Mouse (Mus musculus) pancreas, adult 10 weeks (tissue): Measurements from ENCODE around the gene Dnajb12. TPM values are rescaled to one million over a fixed set of nuclear protein-coding genes. Genes with fewer than 3 reads are reported as not detected.

Experiments used
- polyA plus RNA-seq: library from polyadenylated mRNA; stranded (reverse); fragments of 350-450 nt; fragmentation: Illumina TruSeq; extraction: RNeasy Lipid Tissue Mini Kit (QIAGEN cat#74804); gene quantifications from one replicate; pipeline ENCODE4 v1.2.3, GENCODE M21; 2015; ENCODE audit warnings: low read depth, low replicate concordance; ENCODE audit not compliant: insufficient read depth

Gene Dnajb12
- 5.2 TPM for polyA plus RNA-seq

GRCm38 (mm10) chr10:59879255-59880028 is at the start of gene Dnajb12:
TSS of gene Dnajb12 (plus strand) at chr10:59879556.

Other genes starting within 250 kb of the Dnajb12 start
- 9.8 TPM for gene Micu1, start 177.1 kb upstream of the Dnajb12 start, polyA plus RNA-seq
- 12.7 TPM for gene Ddit4, start 72.3 kb downstream of the Dnajb12 start, polyA plus RNA-seq
- gene Ascc1, start 123.2 kb downstream of the Dnajb12 start, polyA plus RNA-seq, result 5.5 TPM
- 13.8 TPM for gene Anapc16, start 123.6 kb downstream of the Dnajb12 start, polyA plus RNA-seq
- gene Spock2, start 226.7 kb downstream of the Dnajb12 start, polyA plus RNA-seq, result 18.0 TPM